Mouse (Mus musculus) intestine, embryonic 14.5 days (tissue): ENCODE results near the gene Cux1. TPM values are rescaled to one million over a fixed set of nuclear protein-coding genes. Genes with fewer than 3 reads are reported as not detected.

Source experiments
- ATAC-seq: fragments of 200-750 bp; cut with Nextera tagmentation; replicated peaks from 2 replicates; pipeline ENCODE4 v1.8.0; 2017; ENCODE audit warnings: low read depth, moderate number of reproducible peaks, moderate TSS enrichment, moderate library complexity; ENCODE audit not compliant: low FRiP score, low TSS enrichment
- DNase-seq: peaks from one replicate; pipeline ENCODE4 v3.0.0-alpha.2; 2018; ENCODE audit warnings: low spot score
- H3K27ac ChIP-seq: fragments of 300-500 bp; sonication (generic); 2 replicates; pipeline ENCODE4 v1.5.1; 2014; ENCODE audit warnings: low read depth, mild to moderate bottlenecking, control low read depth
- H3K27me3 ChIP-seq: fragments of 300-500 bp; sonication (generic); replicated peaks from 2 replicates; pipeline ENCODE4 v1.6.1; 2014; ENCODE audit warnings: low read length, control low read depth; ENCODE audit not compliant: control insufficient read depth, insufficient read depth
- H3K36me3 ChIP-seq: fragments of 300-500 bp; sonication (generic); 2 replicates; pipeline ENCODE4 v1.6.1; 2014; ENCODE audit warnings: low read length, control low read depth; ENCODE audit not compliant: control insufficient read depth, insufficient read depth
- H3K4me1 ChIP-seq: fragments of 300-500 bp; sonication (generic); replicated peaks from 2 replicates; pipeline ENCODE4 v1.6.1; 2014; ENCODE audit warnings: low read length, control low read depth, mixed read lengths; ENCODE audit not compliant: control insufficient read depth, insufficient read depth
- H3K4me2 ChIP-seq: fragments of 300-500 bp; sonication (generic); 2 replicates; pipeline ENCODE4 v1.6.1; 2014; ENCODE audit warnings: low read length
- H3K4me3 ChIP-seq: fragments of 300-500 bp; sonication (generic); 2 replicates; pipeline ENCODE4 v1.5.1; 2014; ENCODE audit warnings: low read depth, low read length, control low read depth, mixed read lengths
- H3K9ac ChIP-seq: fragments of 300-500 bp; sonication (generic); 2 replicates; pipeline ENCODE4 v1.6.1; 2014; ENCODE audit warnings: mild to moderate bottlenecking, low read length
- H3K9me3 ChIP-seq: fragments of 300-500 bp; sonication (generic); 2 replicates; pipeline ENCODE4 v1.6.1; 2016; ENCODE audit warnings: low read length, control low read depth; ENCODE audit not compliant: control insufficient read depth
- WGBS: fragments of 180-500 bp; shearing (Covaris S2); extraction: QIAGEN DNeasy Blood & Tissue Kit; methylation state at CpG from one replicate; pipeline ENCODE4 v1.1.7; 2014; 5-methylcytosine and 5-hydroxymethylcytosine counted together
- polyA plus RNA-seq: library from polyadenylated mRNA; unstranded; fragments of >200 nt; fragmentation: Nextera tagmentation; extraction: Ambion mirVana; gene quantifications from 2 replicates; pipeline ENCODE4 v1.2.1, GENCODE M21; 2014

Gene Cux1
- polyA plus RNA-seq, 1 experiment from 2014 or later: 72.7 TPM

DNA sequence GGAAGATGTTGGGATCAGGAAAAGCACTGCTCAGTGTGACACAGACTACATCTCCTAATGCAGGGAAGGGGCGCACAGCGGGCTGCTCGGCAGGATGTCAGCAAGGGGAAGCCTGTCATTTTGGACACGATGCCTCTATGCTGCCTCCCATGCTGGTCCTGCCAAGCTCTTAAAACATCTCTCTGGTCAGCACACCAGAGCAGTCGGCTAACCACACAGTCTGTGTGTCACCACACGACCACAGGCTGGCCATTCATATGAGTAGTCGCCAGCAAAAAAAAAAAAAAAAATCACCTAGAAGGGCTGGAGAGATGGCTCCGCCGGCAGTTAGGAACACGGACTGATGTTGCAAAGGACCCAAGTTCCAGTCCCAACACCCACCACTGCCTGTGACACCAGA is 10.9 kb upstream of the Cux1 start:
- Histone ChIP-seq H3K27me3 (peaks cover 23% of the 10 kb centered on the region), H3K9ac (no peak overlapping the region), H3K4me1 (peaks cover 5% of the 10 kb centered on the region; the same call in 1 of the 2 replicates), H3K36me3 (no peaks in the 10 kb centered on the region), H3K4me3 (no peak overlapping the region), H3K9me3 (no peaks in the 10 kb centered on the region), H3K4me2 (no peak overlapping the region), H3K27ac (no peak overlapping the region)
- ATAC-seq (no peak), DNase-seq (no peak)
- WGBS: 52% methylated on average over 10 of the region's 10 CpGs

DNA sequence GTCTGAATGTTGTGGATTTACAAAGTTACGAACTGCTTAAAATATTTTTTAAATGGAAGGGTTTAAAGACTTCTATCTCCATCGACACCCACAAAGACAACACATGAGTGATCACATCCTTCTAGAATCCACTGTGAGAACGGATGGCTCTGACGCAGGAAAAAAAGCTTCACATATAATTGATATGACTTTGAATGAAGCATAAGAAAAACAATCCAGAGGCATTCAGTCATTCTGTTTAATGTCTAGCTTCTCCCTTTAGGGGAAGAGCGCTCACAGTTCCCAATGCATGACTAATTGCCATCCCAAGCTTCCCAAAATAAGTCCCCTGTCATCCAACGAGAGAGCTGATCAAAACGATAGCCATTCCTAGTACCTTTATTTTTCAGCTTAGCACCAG is 2.9 kb upstream of the Cux1 start:
- no peak for ATAC-seq
- Histone ChIP-seq H3K4me3 (no peak overlapping the region), H3K27ac (no peak overlapping the region), H3K9me3 (no peaks in the 10 kb centered on the region), H3K4me2 (no peak overlapping the region), H3K27me3 (peaks cover 20% of the 10 kb centered on the region), H3K4me1 (peaks cover 3% of the 10 kb centered on the region; the same call in 1 of the 2 replicates), H3K9ac (no peak overlapping the region), H3K36me3 (no peaks in the 10 kb centered on the region)
- 51% methylated on average over 7 of the region's 7 CpGs for WGBS
- DNase-seq: no peak

- Histone ChIP-seq H3K9ac (peak overlapping the region; percentile 32; the same call in 1 of the 2 replicates), H3K4me2 (peak overlapping the region; percentile 98), H3K27me3 (peaks cover 20% of the 10 kb centered on the region), H3K4me3 (peak overlapping the region; percentile 78), H3K27ac (no peak overlapping the region), H3K4me1 (peaks cover 15% of the 10 kb centered on the region; the same call in 1 of the 2 replicates), H3K36me3 (no peaks in the 10 kb centered on the region), H3K9me3 (no peaks in the 10 kb centered on the region)
- peak; percentile 84 for DNase-seq
- under 1% methylated on average over 22 of the region's 36 CpGs for WGBS
- no peak; the same call in 1 of the 2 replicates for ATAC-seq
These were observed 1.5 kb upstream of the Cux1 start for GRCm38 (mm10) chr5:136568776-136569175.

DNA sequence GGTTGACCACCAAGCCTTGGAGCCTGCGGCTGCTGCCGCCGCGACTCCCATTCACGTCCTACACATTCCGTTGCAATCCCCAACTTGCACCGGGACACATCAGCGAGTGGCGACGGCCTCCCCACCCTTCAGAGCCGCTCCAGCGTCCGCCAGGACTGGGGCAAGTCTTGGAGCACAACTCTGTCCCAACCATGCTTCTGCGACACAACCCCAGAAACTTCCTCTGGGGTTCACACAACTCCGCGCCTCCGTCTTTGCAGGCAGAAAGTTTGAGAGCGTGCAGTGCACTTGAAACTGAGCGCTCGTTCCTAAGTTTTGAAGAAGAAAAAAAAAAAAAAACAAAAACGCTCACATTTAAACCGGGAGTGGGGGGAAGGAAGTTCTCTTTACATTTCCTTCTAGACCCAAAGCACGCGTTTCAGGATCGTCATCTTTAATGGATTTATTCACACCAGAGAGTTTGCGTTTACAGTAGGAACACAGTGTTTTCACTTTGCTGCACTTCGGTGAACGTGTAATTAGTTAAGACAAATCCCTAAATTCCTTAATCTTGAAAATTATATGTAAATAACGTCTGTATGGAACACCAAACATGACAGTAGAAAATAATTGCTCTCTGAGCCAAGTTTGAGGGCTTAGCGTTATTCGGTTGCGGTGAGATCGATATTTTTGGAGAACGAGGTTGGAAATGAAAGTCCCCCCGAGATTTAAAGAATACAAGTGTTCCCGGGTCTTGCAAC is 906 bp upstream of the Cux1 start:
- H3K27me3 ChIP-seq: peaks cover 20% of the 10 kb centered on the region
- no peak overlapping the region for H3K27ac ChIP-seq
- H3K9ac ChIP-seq: peak overlapping the region; percentile 94
- peak overlapping the region; percentile 98 for H3K4me2 ChIP-seq
- peak overlapping the region; percentile 78 for H3K4me3 ChIP-seq
- peak; percentile 7; the same call in 1 of the 2 replicates for ATAC-seq
- no peak for DNase-seq
- peaks cover 19% of the 10 kb centered on the region for H3K4me1 ChIP-seq
- under 1% methylated on average over 36 of the region's 36 CpGs for WGBS
- no peaks in the 10 kb centered on the region for H3K9me3 ChIP-seq
- no peaks in the 10 kb centered on the region for H3K36me3 ChIP-seq

GRCm38 (mm10) chr5:136566812-136567175 is 496 bp downstream of the Cux1 start:
- no peaks in the 10 kb centered on the region for H3K36me3 ChIP-seq
- whole genome bisulfite sequencing: 1% methylated on average over 29 of the region's 31 CpGs
- no peak for DNase-seq

GRCm38 (mm10) chr5:136566001-136566811 is 1.1 kb downstream of the Cux1 start:
- H3K27me3 ChIP-seq: peaks cover 18% of the 10 kb centered on the region
- DNase-seq (peak; percentile 83), ATAC-seq (peak; percentile 22; the same call in 1 of the 2 replicates)
- H3K4me3 ChIP-seq: peak overlapping the region; percentile 78
- H3K27ac ChIP-seq: peak overlapping the region; percentile 92
- H3K9ac ChIP-seq: peak overlapping the region; percentile 94
- peaks cover 23% of the 10 kb centered on the region for H3K4me1 ChIP-seq
- no peaks in the 10 kb centered on the region for H3K9me3 ChIP-seq
- under 1% methylated on average over 69 of the region's 79 CpGs for WGBS
- H3K36me3 ChIP-seq: no peaks in the 10 kb centered on the region
- peak overlapping the region; percentile 98 for H3K4me2 ChIP-seq

More at GRCm38 (mm10) chr5:136566812-136567175, 496 bp downstream of the Cux1 start:
- Histone ChIP-seq H3K27me3 (peaks cover 18% of the 10 kb centered on the region), H3K4me3 (peak overlapping the region; percentile 78), H3K27ac (peak overlapping the region; percentile 92), H3K9ac (peak overlapping the region; percentile 94), H3K4me1 (peaks cover 21% of the 10 kb centered on the region), H3K9me3 (no peaks in the 10 kb centered on the region), H3K4me2 (peak overlapping the region; percentile 98)
- peak; percentile 44 for ATAC-seq

GRCm38 (mm10) chr5:136565311-136565811 is 1.9 kb downstream of the Cux1 start:
- Histone ChIP-seq H3K4me1 (peaks cover 31% of the 10 kb centered on the region), H3K9ac (peak overlapping the region; percentile 94)
- no peak for ATAC-seq

DNA sequence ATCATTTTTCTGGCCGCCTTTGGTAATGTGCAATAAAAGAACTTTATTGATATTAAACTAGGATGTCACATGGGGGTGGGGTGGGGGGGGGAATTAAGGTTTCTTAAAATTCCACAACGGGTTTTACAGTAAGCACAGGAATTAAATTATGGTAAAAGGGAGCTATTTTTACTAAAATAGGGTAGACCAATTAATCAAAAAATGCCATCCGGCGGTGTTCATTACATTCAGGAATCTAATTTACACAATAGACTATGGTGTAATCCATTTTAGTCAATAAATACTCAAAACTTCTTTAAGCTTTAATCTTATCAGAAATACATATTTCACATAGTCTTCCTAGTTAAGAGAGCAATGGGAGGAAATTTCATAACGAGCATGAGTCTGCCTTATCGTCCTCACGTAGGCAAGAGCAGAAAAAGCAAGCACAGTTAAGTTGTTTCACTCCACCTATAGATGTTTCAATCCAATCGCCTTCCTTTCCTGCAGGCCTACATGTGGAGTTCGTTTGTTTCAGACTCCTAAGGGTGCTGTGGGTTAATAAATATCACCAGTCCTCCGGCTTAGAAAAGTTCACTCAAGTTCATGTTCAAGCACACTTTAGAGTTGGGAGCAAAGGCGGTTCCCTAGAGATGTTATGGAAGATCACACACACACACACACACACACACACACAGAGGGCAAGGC is 2.5 kb downstream of the Cux1 start:
- H3K9ac ChIP-seq: peak overlapping the region; percentile 94
- no peaks in the 10 kb centered on the region for H3K9me3 ChIP-seq
- H3K27ac ChIP-seq: 0 out of 2 replicates have a peak overlapping the region, but pooled peaks have one; percentile 4
- ATAC-seq (no peak), DNase-seq (peak; percentile 64)
- H3K36me3 ChIP-seq: no peaks in the 10 kb centered on the region
- peaks cover 4% of the 10 kb centered on the region; the same call in 1 of the 2 replicates for H3K27me3 ChIP-seq
- H3K4me1 ChIP-seq: peaks cover 31% of the 10 kb centered on the region
- WGBS: 36% methylated on average over 11 of the region's 11 CpGs
- H3K4me3 ChIP-seq: peak overlapping the region; percentile 78
- H3K4me2 ChIP-seq: peak overlapping the region; percentile 98

More at GRCm38 (mm10) chr5:136565311-136565811, 1.9 kb downstream of the Cux1 start:
- Histone ChIP-seq H3K27me3 (peaks cover 10% of the 10 kb centered on the region), H3K36me3 (no peaks in the 10 kb centered on the region), H3K27ac (peak overlapping the region; percentile 4; the same call in 1 of the 2 replicates), H3K4me2 (peak overlapping the region; percentile 98), H3K9me3 (no peaks in the 10 kb centered on the region), H3K4me3 (peak overlapping the region; percentile 78)
- peak; percentile 84 for DNase-seq
- under 1% methylated on average over 32 of the region's 32 CpGs for WGBS
